Mouse (Mus musculus) G1E (cell line): ENCODE measurements around the gene Chchd5. TPM values are rescaled to one million over a fixed set of nuclear protein-coding genes. Genes with fewer than 3 reads are reported as not detected.
A peak's percentile ranks its signal among the peaks of the same experiment; 100 is the strongest.

Experiments used
- ATAC-seq: 2 replicates; pipeline ENCODE4 v1.8.0; 2016; ENCODE audit warnings: mild to moderate bottlenecking; ENCODE audit not compliant: insufficient number of reproducible peaks, poor library complexity, low FRiP score, severe bottlenecking; ENCODE audit errors: extremely low read depth
- DNase-seq: peaks from one replicate; pipeline ENCODE4 v3.0.0; 2012; ENCODE audit warnings: low spot score
- H3K27me3 ChIP-seq: 2 replicates; pipeline ENCODE4 v1.6.1; 2012; ENCODE audit warnings: mild to moderate bottlenecking, low read length, inconsistent platforms; ENCODE audit not compliant: insufficient read depth
- H3K36me3 ChIP-seq: replicated peaks from 2 replicates; pipeline ENCODE3; 2012; ENCODE audit warnings: mild to moderate bottlenecking, inconsistent platforms
- H3K4me1 ChIP-seq: 2 replicates; pipeline ENCODE4 v1.6.1; 2012; ENCODE audit warnings: low read depth, low read length, inconsistent platforms, mixed read lengths; ENCODE audit not compliant: insufficient read depth
- H3K4me3 ChIP-seq: 2 replicates; pipeline ENCODE4 v1.5.1; 2012; ENCODE audit warnings: low read depth, mild to moderate bottlenecking, inconsistent platforms, low read length, moderate library complexity, mixed read lengths
- H3K9me3 ChIP-seq: replicated peaks from 2 replicates; pipeline ENCODE4 v1.6.1; 2012; ENCODE audit warnings: inconsistent platforms
- CTCF ChIP-seq: IDR thresholded peaks from 2 replicates; pipeline ENCODE4 v1.5.1; 2012; ENCODE audit warnings: low read depth, low read length, inconsistent platforms, mixed read lengths
- GATA1 ChIP-seq: IDR thresholded peaks from 2 replicates; pipeline ENCODE4 v1.6.1; 2012; ENCODE audit warnings: borderline replicate concordance, low read length, inconsistent platforms, mixed read lengths
- GATA2 ChIP-seq: IDR thresholded peaks from 2 replicates; pipeline ENCODE4 v1.6.1; 2012; ENCODE audit warnings: low read depth, low read length, inconsistent platforms, borderline replicate concordance
- POLR2AphosphoS5 ChIP-seq: IDR thresholded peaks from 2 replicates; pipeline ENCODE4 v1.6.1; 2012; ENCODE audit warnings: low read depth, low read length, inconsistent platforms; ENCODE audit not compliant: insufficient replicate concordance
- TAL1 ChIP-seq: conservative IDR thresholded peaks from 2 replicates; pipeline ENCODE4 v1.6.1; 2012; ENCODE audit warnings: low read depth, low read length, inconsistent platforms, mixed read lengths
- polyA plus RNA-seq: library from polyadenylated mRNA; stranded (reverse); fragments of >175 nt; gene quantifications from 2 replicates; pipeline ENCODE4 v1.2.3, GENCODE M21; 2012
- total RNA-seq, 2 experiments: library from RNA; stranded (forward) in 1 of 2; stranded (reverse) in 1 of 2; fragments of 200-1000 nt in 1 of 2; fragments of >200 nt in 1 of 2; fragmentation: Nextera tagmentation in 1 of 2; gene quantifications; 2 replicates each; pipeline ENCODE4 v1.2.3; 2014 to 2017

The Chchd5 gene
- total and polyA plus RNA-seq, 3 experiments: 33.9 to 65.3 (median 63.3) TPM

GRCm38 (mm10) chr2:129093926-129094724, 35.4 kb upstream of the Chchd5 start:
- ATAC-seq: no peak
- no peaks in the 10 kb centered on the region for H3K9me3 ChIP-seq
- TF ChIP-seq TAL1 (no peak), CTCF (no peak), GATA1 (no peak), GATA2 (no peak), POLR2AphosphoS5 (no peak)
- peaks cover 10% of the 10 kb centered on the region; the same call in 1 of the 2 replicates for H3K27me3 ChIP-seq
- no peaks in the 10 kb centered on the region for H3K36me3 ChIP-seq
- H3K4me1 ChIP-seq: no peaks in the 10 kb centered on the region
- no peak for DNase-seq
- no peak overlapping the region for H3K4me3 ChIP-seq

DNA sequence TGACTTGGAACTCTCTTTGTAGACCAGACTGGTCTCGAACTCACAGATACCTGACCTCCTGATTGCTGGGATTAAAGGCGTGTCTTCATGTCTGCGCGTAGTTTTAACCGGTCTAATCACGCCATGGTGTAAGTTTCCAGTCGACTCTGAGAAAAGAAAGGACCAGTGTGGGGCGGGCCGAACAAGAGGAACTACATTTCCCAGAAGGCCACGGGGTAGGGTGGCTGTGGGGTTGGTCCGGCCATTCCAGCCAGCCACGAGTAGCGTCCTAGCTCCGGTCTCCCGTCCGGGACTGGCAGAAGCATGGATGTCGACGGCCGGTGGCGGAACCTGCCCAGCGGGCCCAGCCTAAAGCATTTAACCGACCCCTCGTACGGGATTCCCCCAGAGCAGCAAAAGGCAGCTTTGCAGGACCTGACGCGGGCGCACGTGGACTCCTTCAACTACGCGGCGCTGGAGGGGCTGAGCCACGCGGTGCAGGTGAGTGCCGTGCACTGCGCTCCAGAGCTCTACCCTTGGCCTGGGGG, 28.7 kb upstream of the Chchd5 start, which contains the start of gene Polr1b:
Polr1b (plus strand) TSS at position 212 of the 527 bp plus-strand sequence.
- Histone ChIP-seq H3K4me3 (peak within 1 kb of the TSS; percentile 94), H3K9me3 (no peaks in the 10 kb centered on the region), H3K4me1 (peaks cover 24% of the 10 kb centered on the region), H3K36me3 (peaks cover 38% of the 10 kb centered on the region), H3K27me3 (no peaks in the 10 kb centered on the region; the same call in 1 of the 2 replicates)
- peak; percentile 97 for DNase-seq
- peak; percentile 94 for ATAC-seq
- TF ChIP-seq POLR2AphosphoS5: no peak
- TF ChIP-seq GATA1: no peak
- no peak for TF ChIP-seq GATA2

DNA sequence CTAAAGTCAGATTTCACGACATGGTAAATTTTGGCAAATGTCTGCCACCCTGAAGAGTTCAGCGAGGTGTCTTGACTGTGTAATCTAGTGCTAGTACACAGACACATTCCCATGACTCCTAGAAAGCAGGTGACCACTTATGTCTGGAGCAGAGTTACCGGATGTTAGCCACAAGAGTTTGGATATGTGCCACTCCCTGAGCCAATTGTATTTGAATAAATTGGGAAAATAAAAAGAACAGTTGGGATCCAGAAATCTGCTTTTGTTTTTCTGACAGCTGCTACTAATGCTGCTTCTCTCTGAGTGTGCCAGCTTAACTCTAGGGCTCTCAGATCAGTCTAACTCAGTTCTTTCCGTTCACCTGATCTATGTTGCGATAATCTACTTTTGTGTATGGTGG, 16.6 kb upstream of the Chchd5 start:
- Histone ChIP-seq H3K36me3 (peaks cover 95% of the 10 kb centered on the region), H3K27me3 (no peaks in the 10 kb centered on the region), H3K4me3 (no peak overlapping the region), H3K4me1 (peaks cover 8% of the 10 kb centered on the region; the same call in 1 of the 2 replicates), H3K9me3 (no peaks in the 10 kb centered on the region)
- no peak for ATAC-seq
- no peak for DNase-seq
- TF ChIP-seq TAL1: no peak
- TF ChIP-seq CTCF: no peak
- TF ChIP-seq GATA2: no peak
- TF ChIP-seq GATA1: no peak
- TF ChIP-seq POLR2AphosphoS5: no peak

DNA sequence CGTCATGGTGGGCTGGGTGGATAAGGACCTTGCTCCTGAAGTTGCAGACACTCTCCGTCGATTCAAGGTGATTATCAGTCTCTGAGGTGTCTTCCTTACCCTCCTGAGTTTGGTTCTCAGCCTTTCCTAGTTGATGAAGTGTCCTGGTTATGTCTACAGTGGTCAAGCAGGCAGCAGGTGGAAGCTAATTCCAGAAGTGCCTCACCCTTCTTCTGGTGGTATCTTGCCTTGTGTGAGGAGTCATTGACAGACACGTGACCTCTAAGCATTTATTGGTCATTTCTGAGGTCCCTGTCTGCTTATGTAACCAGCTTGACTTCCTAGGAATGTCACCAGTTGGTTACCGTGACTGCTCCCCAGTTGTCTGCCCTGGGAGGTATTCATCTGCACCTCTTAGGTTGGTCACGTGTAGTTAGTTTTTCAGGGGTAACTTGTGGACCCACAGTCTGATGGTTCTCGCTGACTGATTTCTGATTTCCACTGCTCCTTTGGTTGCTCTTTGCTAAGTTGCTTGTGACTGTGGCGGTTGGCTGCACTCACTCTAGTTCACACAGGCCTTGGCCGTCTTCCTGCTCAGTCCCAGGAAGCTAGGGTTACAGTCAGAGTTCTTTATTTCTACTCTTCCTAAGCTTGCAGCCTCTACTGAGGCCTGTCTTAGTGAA, 13.7 kb upstream of the Chchd5 start:
- Histone ChIP-seq H3K9me3 (no peaks in the 10 kb centered on the region), H3K4me3 (no peak overlapping the region), H3K36me3 (peaks cover 97% of the 10 kb centered on the region), H3K27me3 (no peaks in the 10 kb centered on the region), H3K4me1 (peaks cover 3% of the 10 kb centered on the region)
- ATAC-seq (no peak), DNase-seq (no peak)
- TF ChIP-seq CTCF (no peak), POLR2AphosphoS5 (no peak), GATA2 (no peak), GATA1 (no peak), TAL1 (no peak)

DNA sequence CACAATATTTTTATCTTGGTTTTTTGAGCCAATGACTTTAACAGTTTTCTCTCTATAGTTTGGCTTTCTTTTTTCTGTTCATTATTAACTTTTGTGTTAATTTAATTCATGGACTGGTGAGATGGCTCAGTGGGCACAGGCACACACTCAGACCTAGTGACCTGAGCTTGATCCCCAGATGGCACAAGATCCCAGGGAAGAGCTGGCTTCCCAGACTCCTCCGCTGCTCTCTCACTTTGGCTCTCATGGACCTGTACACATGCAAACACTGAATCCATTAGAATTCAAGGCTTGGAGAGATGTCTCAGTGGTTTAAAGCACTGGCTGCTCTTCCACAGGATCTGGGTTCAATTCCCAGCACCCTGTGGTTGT, 13.1 kb upstream of the Chchd5 start:
- Histone ChIP-seq H3K4me1 (peaks cover 4% of the 10 kb centered on the region), H3K27me3 (no peaks in the 10 kb centered on the region), H3K36me3 (peaks cover 99% of the 10 kb centered on the region), H3K4me3 (no peak overlapping the region), H3K9me3 (no peaks in the 10 kb centered on the region)
- ATAC-seq (no peak), DNase-seq (no peak)
- TF ChIP-seq GATA2: no peak
- no peak for TF ChIP-seq GATA1
- no peak for TF ChIP-seq TAL1
- no peak for TF ChIP-seq POLR2AphosphoS5
- no peak for TF ChIP-seq CTCF

GRCm38 (mm10) chr2:129118061-129118460, 11.4 kb upstream of the Chchd5 start:
- H3K9me3 ChIP-seq: no peaks in the 10 kb centered on the region
- H3K27me3 ChIP-seq: no peaks in the 10 kb centered on the region
- TF ChIP-seq GATA2: no peak
- TF ChIP-seq POLR2AphosphoS5: no peak
- no peak for TF ChIP-seq CTCF
- TF ChIP-seq GATA1: no peak
- TF ChIP-seq TAL1: no peak
- ATAC-seq (no peak), DNase-seq (no peak)
- peaks cover 4% of the 10 kb centered on the region for H3K4me1 ChIP-seq
- H3K36me3 ChIP-seq: peaks cover 100% of the 10 kb centered on the region
- H3K4me3 ChIP-seq: no peak overlapping the region
